Mouse (Mus musculus) frontal cortex, postnatal 14 days (tissue): ENCODE results near the gene Dcaf7.
"Not testable (repeated sequence)": the region's sequence is repeated elsewhere in the genome, so short reads cannot be mapped to it uniquely, and the experiment has no call there.

ENCODE experiments used
- DNase-seq, 2 experiments: peaks; one replicate each; pipeline ENCODE4 v3.0.0; 2022; ENCODE audit warnings: low spot score in 2 of 2

Dcaf7 gene

GRCm38 (mm10) chr11:106036548-106037417 is at the start of gene Dcaf7:
Gene Dcaf7, plus strand, starts transcription at chr11:106036872.
- peak; percentile 98 to 100 for DNase-seq

GRCm38 (mm10) chr11:105987446-105987845 is 49.2 kb upstream of the Dcaf7 start:
- no peak for DNase-seq

- no peak for DNase-seq
Measured at GRCm38 (mm10) chr11:105989446-105989845, 47.2 kb upstream of the Dcaf7 start.

GRCm38 (mm10) chr11:105990231-105990630 is 46.4 kb upstream of the Dcaf7 start:
- no peak for DNase-seq

GRCm38 (mm10) chr11:105994375-105994774 is 42.3 kb upstream of the Dcaf7 start, which contains the start of gene Ace3:
Gene Ace3, plus strand, starts transcription at chr11:105994675.
- DNase-seq, result no peak

- DNase-seq, result no peak
Measured at GRCm38 (mm10) chr11:106000062-106000461, 36.6 kb upstream of the Dcaf7 start.

GRCm38 (mm10) chr11:106001718-106002117 is 35.0 kb upstream of the Dcaf7 start:
- DNase-seq, result no peak

- no peak for DNase-seq
Measured at GRCm38 (mm10) chr11:106004576-106004975, 32.1 kb upstream of the Dcaf7 start.

GRCm38 (mm10) chr11:106005970-106006369 is 30.7 kb upstream of the Dcaf7 start:
- no peak for DNase-seq

GRCm38 (mm10) chr11:106007821-106008220 is 28.9 kb upstream of the Dcaf7 start, which contains the start of gene Kcnh6:
Gene Kcnh6, plus strand, starts transcription at chr11:106008124.
- DNase-seq, result no peak

- no peak for DNase-seq
Measured at GRCm38 (mm10) chr11:106012711-106013110, 24.0 kb upstream of the Dcaf7 start.

GRCm38 (mm10) chr11:106013556-106014225 is 23.0 kb upstream of the Dcaf7 start:
- no peak for DNase-seq

GRCm38 (mm10) chr11:106016440-106016839 is 20.2 kb upstream of the Dcaf7 start:
- no peak for DNase-seq

- peak in 1 of 2 experiments; percentile 37 for DNase-seq
Measured at GRCm38 (mm10) chr11:106020051-106020763, 16.5 kb upstream of the Dcaf7 start.

- DNase-seq, result no peak
Measured at GRCm38 (mm10) chr11:106025774-106026173, 10.9 kb upstream of the Dcaf7 start.

GRCm38 (mm10) chr11:106026465-106027151 is 10.1 kb upstream of the Dcaf7 start:
- DNase-seq, result peak in 1 of 2 experiments; percentile 52

- no peak for DNase-seq
Measured at GRCm38 (mm10) chr11:106027607-106028006, 9.1 kb upstream of the Dcaf7 start.

GRCm38 (mm10) chr11:106032074-106032473 is 4.6 kb upstream of the Dcaf7 start:
- not testable (repeated sequence) for DNase-seq

GRCm38 (mm10) chr11:106033491-106033919 is 3.2 kb upstream of the Dcaf7 start:
- no peak for DNase-seq

- DNase-seq, result no peak
Measured at GRCm38 (mm10) chr11:106034986-106035385, 1.7 kb upstream of the Dcaf7 start.

- peak; percentile 73 to 87 for DNase-seq
Measured at GRCm38 (mm10) chr11:106037418-106037751, 713 bp downstream of the Dcaf7 start.

- no peak for DNase-seq
Measured at GRCm38 (mm10) chr11:106044349-106044748, 7.7 kb downstream of the Dcaf7 start.
